Mouse (Mus musculus) neural tube, embryonic 14.5 days (tissue): Measurements from ENCODE around the gene Il20ra. TPM values are rescaled to one million over a fixed set of nuclear protein-coding genes. Genes with fewer than 3 reads are reported as not detected.

ENCODE experiments used
- ATAC-seq: fragments of 200-750 bp; cut with Nextera tagmentation; 2 replicates; pipeline ENCODE4 v1.8.0; 2017; ENCODE audit warnings: low read depth, mild to moderate bottlenecking, moderate TSS enrichment, moderate library complexity
- H3K27ac ChIP-seq: fragments of 300-500 bp; sonication (generic); 2 replicates; pipeline ENCODE4 v1.5.1; 2014; ENCODE audit warnings: low read depth, mild to moderate bottlenecking, control low read depth, low read length, moderate library complexity, mixed read lengths
- H3K27me3 ChIP-seq: fragments of 300-500 bp; sonication (generic); 2 replicates; pipeline ENCODE4 v1.6.1; 2014; ENCODE audit warnings: low read length; ENCODE audit not compliant: control insufficient read depth, insufficient read depth
- H3K36me3 ChIP-seq: fragments of 300-500 bp; sonication (generic); 2 replicates; pipeline ENCODE4 v1.6.1; 2014; ENCODE audit warnings: low read length, mixed read lengths; ENCODE audit not compliant: control insufficient read depth, insufficient read depth
- H3K4me1 ChIP-seq: fragments of 300-500 bp; sonication (generic); 2 replicates; pipeline ENCODE4 v1.6.1; 2014; ENCODE audit warnings: low read length; ENCODE audit not compliant: control insufficient read depth, insufficient read depth
- H3K4me2 ChIP-seq: fragments of 300-500 bp; sonication (generic); 2 replicates; pipeline ENCODE4 v1.6.1; 2014; ENCODE audit warnings: mild to moderate bottlenecking, low read depth, low read length, control low read depth
- H3K4me3 ChIP-seq: fragments of 300-500 bp; sonication (generic); 2 replicates; pipeline ENCODE4 v1.5.1; 2014; ENCODE audit warnings: low read depth, low read length, control low read depth, mixed read lengths
- H3K9ac ChIP-seq: fragments of 300-500 bp; sonication (generic); replicated peaks from 2 replicates; pipeline ENCODE4 v1.6.1; 2014; ENCODE audit warnings: low read depth, mild to moderate bottlenecking, control low read depth, low read length, mixed read lengths
- H3K9me3 ChIP-seq: fragments of 300-500 bp; sonication (generic); 2 replicates; pipeline ENCODE4 v1.6.1; 2016; ENCODE audit warnings: low read length; ENCODE audit not compliant: control insufficient read depth
- WGBS: fragments of 180-500 bp; shearing (Covaris S2); extraction: QIAGEN DNeasy Blood & Tissue Kit; methylation state at CpG from one replicate; pipeline ENCODE4 v1.1.7; 2014; 5-methylcytosine and 5-hydroxymethylcytosine counted together
- polyA plus RNA-seq: library from polyadenylated mRNA; unstranded; fragments of >200 nt; fragmentation: Nextera tagmentation; extraction: Ambion mirVana; gene quantifications from 2 replicates; pipeline ENCODE4 v1.2.1, GENCODE M21; 2014

Il20ra gene
- polyA plus RNA-seq, 1 experiment from 2014 or later = 2.2 TPM

- no peak overlapping the region for H3K9ac ChIP-seq
- no peaks in the 10 kb centered on the region for H3K4me1 ChIP-seq
- no peak overlapping the region for H3K4me3 ChIP-seq
- H3K27me3 ChIP-seq = no peaks in the 10 kb centered on the region
- H3K4me2 ChIP-seq = no peak overlapping the region
- no peak for ATAC-seq
- WGBS = 50% methylated on average over 1 of the region's 1 CpGs
- no peaks in the 10 kb centered on the region for H3K36me3 ChIP-seq
- no peak overlapping the region for H3K27ac ChIP-seq
- no peaks in the 10 kb centered on the region for H3K9me3 ChIP-seq
Observed at GRCm38 (mm10) chr10:19699331-19699730, 13.0 kb upstream of the Il20ra start.

- no peaks in the 10 kb centered on the region for H3K9me3 ChIP-seq
- H3K4me2 ChIP-seq = no peak overlapping the region
- no peak overlapping the region for H3K27ac ChIP-seq
- ATAC-seq = no peak
- WGBS = 44% methylated on average over 8 of the region's 8 CpGs
- no peak overlapping the region for H3K9ac ChIP-seq
- H3K4me3 ChIP-seq = no peak overlapping the region
- no peaks in the 10 kb centered on the region for H3K36me3 ChIP-seq
- H3K27me3 ChIP-seq = no peaks in the 10 kb centered on the region
- H3K4me1 ChIP-seq = no peaks in the 10 kb centered on the region
Observed at GRCm38 (mm10) chr10:19704445-19704844, 7.9 kb upstream of the Il20ra start.

- ATAC-seq = no peak
- 0 out of 2 replicates have a peak, but pooled peaks cover 4% of the 10 kb centered on the region for H3K4me1 ChIP-seq
- no peak overlapping the region for H3K9ac ChIP-seq
- H3K9me3 ChIP-seq = no peaks in the 10 kb centered on the region
- H3K27me3 ChIP-seq = no peaks in the 10 kb centered on the region; the same call in 1 of the 2 replicates
- H3K27ac ChIP-seq = no peak overlapping the region
- no peaks in the 10 kb centered on the region for H3K36me3 ChIP-seq
- no peak overlapping the region for H3K4me3 ChIP-seq
- 69% methylated on average over 12 of the region's 12 CpGs for WGBS
- no peak overlapping the region for H3K4me2 ChIP-seq
Observed at GRCm38 (mm10) chr10:19707768-19708167, 4.6 kb upstream of the Il20ra start.

- H3K4me1 ChIP-seq = 0 out of 2 replicates have a peak, but pooled peaks cover 4% of the 10 kb centered on the region
- H3K4me3 ChIP-seq = no peak overlapping the region
- WGBS = 60% methylated on average over 12 of the region's 12 CpGs
- H3K27ac ChIP-seq = no peak overlapping the region
- H3K9me3 ChIP-seq = no peaks in the 10 kb centered on the region
- H3K36me3 ChIP-seq = no peaks in the 10 kb centered on the region
- H3K9ac ChIP-seq = no peak overlapping the region
- no peaks in the 10 kb centered on the region; the same call in 1 of the 2 replicates for H3K27me3 ChIP-seq
- H3K4me2 ChIP-seq = no peak overlapping the region
- ATAC-seq = no peak
Observed at GRCm38 (mm10) chr10:19708277-19709070, 3.9 kb upstream of the Il20ra start.

GRCm38 (mm10) chr10:19711020-19711419 is 1.4 kb upstream of the Il20ra start:
- ATAC-seq = no peak

GRCm38 (mm10) chr10:19711551-19712171 is 709 bp upstream of the Il20ra start:
- no peak overlapping the region for H3K9ac ChIP-seq
- no peaks in the 10 kb centered on the region for H3K9me3 ChIP-seq
- no peaks in the 10 kb centered on the region; the same call in 1 of the 2 replicates for H3K27me3 ChIP-seq
- H3K36me3 ChIP-seq = no peaks in the 10 kb centered on the region
- H3K27ac ChIP-seq = no peak overlapping the region
- peak overlapping the region; percentile 86; the same call in 1 of the 2 replicates for H3K4me2 ChIP-seq
- H3K4me1 ChIP-seq = 0 out of 2 replicates have a peak, but pooled peaks cover 4% of the 10 kb centered on the region
- no peak for ATAC-seq
- WGBS = 43% methylated on average over 7 of the region's 7 CpGs
- H3K4me3 ChIP-seq = no peak overlapping the region

More at GRCm38 (mm10) chr10:19711020-19711419, 1.4 kb upstream of the Il20ra start:
- Histone ChIP-seq H3K4me3 (no peak overlapping the region), H3K4me2 (no peak overlapping the region), H3K9ac (no peak overlapping the region), H3K4me1 (0 out of 2 replicates have a peak, but pooled peaks cover 4% of the 10 kb centered on the region), H3K9me3 (no peaks in the 10 kb centered on the region), H3K27me3 (no peaks in the 10 kb centered on the region; the same call in 1 of the 2 replicates), H3K36me3 (no peaks in the 10 kb centered on the region), H3K27ac (no peak overlapping the region)
- 88% methylated on average over 3 of the region's 3 CpGs for WGBS

- H3K27me3 ChIP-seq = no peaks in the 10 kb centered on the region
- H3K4me2 ChIP-seq = no peak overlapping the region
- H3K9me3 ChIP-seq = no peaks in the 10 kb centered on the region
- H3K9ac ChIP-seq = no peak overlapping the region
- no peak for ATAC-seq
- 88% methylated on average over 3 of the region's 3 CpGs for WGBS
- H3K36me3 ChIP-seq = no peaks in the 10 kb centered on the region
- H3K4me1 ChIP-seq = no peaks in the 10 kb centered on the region
- no peak overlapping the region for H3K27ac ChIP-seq
- H3K4me3 ChIP-seq = no peak overlapping the region
Observed at GRCm38 (mm10) chr10:19718627-19719026, 6.3 kb downstream of the Il20ra start.

GRCm38 (mm10) chr10:19722320-19722719 is 9.9 kb downstream of the Il20ra start:
- whole genome bisulfite sequencing = 65% methylated on average over 3 of the region's 3 CpGs

More at GRCm38 (mm10) chr10:19722320-19722719, 9.9 kb downstream of the Il20ra start:
- H3K36me3 ChIP-seq = no peaks in the 10 kb centered on the region
- no peaks in the 10 kb centered on the region for H3K9me3 ChIP-seq
- H3K4me1 ChIP-seq = no peaks in the 10 kb centered on the region
- no peak overlapping the region for H3K27ac ChIP-seq
- H3K27me3 ChIP-seq = no peaks in the 10 kb centered on the region
- no peak overlapping the region for H3K4me3 ChIP-seq
- ATAC-seq = no peak
- H3K4me2 ChIP-seq = no peak overlapping the region
- H3K9ac ChIP-seq = no peak overlapping the region
